Mouse (Mus musculus) liver, postnatal 0 days (tissue): ENCODE results near the gene Nt5dc3. TPM values are rescaled to one million over a fixed set of nuclear protein-coding genes. Genes with fewer than 3 reads are reported as not detected.

ENCODE experiments used
- ATAC-seq: fragments of 200-750 bp; cut with Nextera tagmentation; 2 replicates; pipeline ENCODE4 v1.8.0; 2017; ENCODE audit warnings: mild to moderate bottlenecking, moderate library complexity
- DNase-seq: peaks from one replicate; pipeline ENCODE4 v3.0.0-alpha.2; 2016
- H3K27ac ChIP-seq: fragments of 300-500 bp; sonication (generic); 2 replicates; pipeline ENCODE4 v1.5.1; 2014; ENCODE audit warnings: antibody characterized with exemption, moderate library complexity, mild to moderate bottlenecking, low read depth
- H3K27me3 ChIP-seq: fragments of 300-500 bp; sonication (generic); 2 replicates; pipeline ENCODE4 v1.6.1; 2014; ENCODE audit warnings: low read length, control low read depth, mixed read lengths; ENCODE audit not compliant: insufficient read depth
- H3K36me3 ChIP-seq: fragments of 300-500 bp; sonication (generic); replicated peaks from 2 replicates; pipeline ENCODE4 v1.6.1; 2014; ENCODE audit warnings: mild to moderate bottlenecking, control low read depth, low read length, moderate library complexity, mixed read lengths; ENCODE audit not compliant: insufficient read depth
- H3K4me1 ChIP-seq: fragments of 300-500 bp; sonication (generic); 2 replicates; pipeline ENCODE4 v1.6.1; 2014; ENCODE audit warnings: antibody characterized with exemption, mild to moderate bottlenecking, control low read depth; ENCODE audit not compliant: insufficient read depth
- H3K4me2 ChIP-seq: fragments of 300-500 bp; sonication (generic); 2 replicates; pipeline ENCODE4 v1.6.1; 2014; ENCODE audit warnings: low read depth, mild to moderate bottlenecking, low read length, moderate library complexity, mixed read lengths
- H3K4me3 ChIP-seq: fragments of 300-500 bp; sonication (generic); 2 replicates; pipeline ENCODE4 v1.5.1; 2014; ENCODE audit warnings: low read depth, low read length
- H3K9ac ChIP-seq: fragments of 300-500 bp; sonication (generic); replicated peaks from 2 replicates; pipeline ENCODE4 v1.6.1; 2014; ENCODE audit warnings: mild to moderate bottlenecking, moderate library complexity
- H3K9me3 ChIP-seq: fragments of 300-500 bp; sonication (generic); 2 replicates; pipeline ENCODE4 v1.6.1; 2016; ENCODE audit warnings: mild to moderate bottlenecking, control low read depth, low read length, mixed read lengths
- CTCF ChIP-seq: sonication (generic); IDR thresholded peaks from 2 replicates; pipeline ENCODE4 v1.5.1; 2016; ENCODE audit warnings: antibody characterized with exemption, low read depth
- EP300 ChIP-seq: IDR thresholded peaks from 2 replicates; pipeline ENCODE4 v1.6.1; 2016; ENCODE audit warnings: antibody characterized with exemption, low read depth, mild to moderate bottlenecking
- WGBS: fragments of 180-500 bp; shearing (Covaris S2); extraction: QIAGEN DNeasy Blood & Tissue Kit; methylation state at CpG from one replicate; pipeline ENCODE4 v1.1.7; 2014; ENCODE audit not compliant: insufficient replicate concordance; 5-methylcytosine and 5-hydroxymethylcytosine counted together
- polyA plus RNA-seq: library from polyadenylated mRNA; unstranded; fragments of >200 nt; fragmentation: Nextera tagmentation; extraction: Ambion mirVana; gene quantifications from 2 replicates; pipeline ENCODE4 v1.2.1, GENCODE M21; 2015

Gene Nt5dc3
- polyA plus RNA-seq, 1 experiment from 2014 or later, result 0.51 TPM

DNA sequence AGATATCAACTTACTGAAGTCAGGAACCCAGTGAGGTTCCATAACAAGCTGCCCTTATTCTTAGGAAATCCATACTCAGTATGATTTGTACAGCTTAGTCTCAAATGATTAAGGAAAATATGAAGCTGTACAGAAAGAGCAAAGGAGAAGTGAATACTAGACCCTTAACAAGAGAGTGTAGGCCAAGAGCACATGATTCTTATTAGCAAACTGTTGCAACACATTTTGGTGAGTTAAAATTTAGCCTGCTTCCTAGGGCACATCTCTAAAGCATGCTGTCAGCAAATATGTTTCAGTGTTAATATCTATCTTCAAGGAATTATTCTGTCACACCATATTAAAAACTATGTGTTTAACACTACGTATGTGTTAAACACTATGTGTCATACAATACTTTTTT, 107.6 kb downstream of the Nt5dc3 start:
- Histone ChIP-seq H3K9me3 (no peaks in the 10 kb centered on the region), H3K27me3 (no peaks in the 10 kb centered on the region), H3K27ac (0 out of 2 replicates have a peak overlapping the region, but pooled peaks have one; percentile 7), H3K4me1 (peaks cover 8% of the 10 kb centered on the region), H3K9ac (no peak overlapping the region), H3K36me3 (no peaks in the 10 kb centered on the region), H3K4me3 (no peak overlapping the region), H3K4me2 (no peak overlapping the region)
- TF ChIP-seq CTCF, result no peak
- TF ChIP-seq EP300, result no peak
- DNase-seq, result no peak
- WGBS, result 89% methylated on average over 1 of the region's 1 CpGs
- peak; percentile 65 for ATAC-seq

Other genes starting within 250 kb of the Nt5dc3 start
- gene Hsp90b1, start 73.5 kb upstream of the Nt5dc3 start, polyA plus RNA-seq, result 228 and 252 TPM in 2 replicates
- 0.30 and 0.35 TPM in 2 replicates for gene Ttc41, start 73.2 kb upstream of the Nt5dc3 start, polyA plus RNA-seq
- gene Gm49358, start 15.0 kb upstream of the Nt5dc3 start, polyA plus RNA-seq, result not detected in 2 replicates
- 38.8 and 45.0 TPM in 2 replicates for gene Stab2, start 229.0 kb downstream of the Nt5dc3 start, polyA plus RNA-seq